Mouse (Mus musculus) limb, embryonic 13.5 days (tissue): Measurements from ENCODE around the gene Vps13c. TPM values are rescaled to one million over a fixed set of nuclear protein-coding genes. Genes with fewer than 3 reads are reported as not detected.
A peak's percentile ranks its signal among the peaks of the same experiment; 100 is the strongest.

ENCODE experiments used
- ATAC-seq: fragments of 200-750 bp; cut with Nextera tagmentation; 2 replicates; pipeline ENCODE4 v1.8.0; 2017; ENCODE audit warnings: low read depth, moderate number of reproducible peaks, moderate TSS enrichment; ENCODE audit not compliant: low FRiP score
- H3K27ac ChIP-seq: fragments of 300-500 bp; sonication (generic); 2 replicates; pipeline ENCODE4 v1.5.1; 2015; ENCODE audit warnings: inconsistent platforms, mild to moderate bottlenecking, moderate library complexity
- H3K27me3 ChIP-seq: fragments of 300-500 bp; sonication (generic); 2 replicates; pipeline ENCODE4 v1.6.1; 2015; ENCODE audit warnings: mild to moderate bottlenecking, inconsistent platforms
- H3K36me3 ChIP-seq: fragments of 300-500 bp; sonication (generic); 2 replicates; pipeline ENCODE4 v1.6.1; 2015; ENCODE audit warnings: inconsistent platforms, mild to moderate bottlenecking, moderate library complexity
- H3K4me1 ChIP-seq: fragments of 300-500 bp; sonication (generic); 2 replicates; pipeline ENCODE4 v1.6.1; 2015; ENCODE audit warnings: inconsistent platforms
- H3K4me2 ChIP-seq: fragments of 300-500 bp; sonication (generic); replicated peaks from 2 replicates; pipeline ENCODE4 v1.6.1; 2015; ENCODE audit warnings: inconsistent platforms, mild to moderate bottlenecking, moderate library complexity
- H3K4me3 ChIP-seq: fragments of 300-500 bp; sonication (generic); 2 replicates; pipeline ENCODE4 v1.5.1; 2015; ENCODE audit warnings: moderate library complexity, mild to moderate bottlenecking, inconsistent platforms
- H3K9ac ChIP-seq: fragments of 300-500 bp; sonication (generic); 2 replicates; pipeline ENCODE4 v1.6.1; 2015; ENCODE audit warnings: mild to moderate bottlenecking, inconsistent platforms
- H3K9me3 ChIP-seq: fragments of 300-500 bp; sonication (generic); 2 replicates; pipeline ENCODE4 v1.6.1; 2016; ENCODE audit warnings: inconsistent platforms
- whole genome bisulfite sequencing: fragments of 180-500 bp; shearing (Covaris S2); methylation state at CpG from one replicate; pipeline ENCODE4 v1.1.7; 2015; 5-methylcytosine and 5-hydroxymethylcytosine counted together
- polyA plus RNA-seq: library from polyadenylated mRNA; unstranded; fragments of >200 nt; fragmentation: Nextera tagmentation; extraction: Ambion mirVana; gene quantifications from 2 replicates; pipeline ENCODE4 v1.2.1, GENCODE M21; 2015

Vps13c gene
- polyA plus RNA-seq, 1 experiment from 2014 or later: 4.6 TPM

GRCm38 (mm10) chr9:67975491-67975890 lies 135.3 kb downstream of the Vps13c start:
- Histone ChIP-seq H3K36me3 (peaks cover 22% of the 10 kb centered on the region), H3K4me1 (no peaks in the 10 kb centered on the region), H3K27ac (no peak overlapping the region), H3K9me3 (no peaks in the 10 kb centered on the region), H3K27me3 (no peaks in the 10 kb centered on the region), H3K4me2 (no peak overlapping the region), H3K4me3 (no peak overlapping the region), H3K9ac (no peak overlapping the region)
- ATAC-seq: no peak
- WGBS: 90% methylated on average over 9 of the region's 9 CpGs

- Histone ChIP-seq H3K36me3 (no peaks in the 10 kb centered on the region), H3K4me1 (no peaks in the 10 kb centered on the region), H3K27me3 (no peaks in the 10 kb centered on the region), H3K9ac (no peak overlapping the region), H3K27ac (no peak overlapping the region), H3K9me3 (no peaks in the 10 kb centered on the region), H3K4me2 (no peak overlapping the region), H3K4me3 (no peak overlapping the region)
- ATAC-seq: no peak
- WGBS: 94% methylated on average over 7 of the region's 7 CpGs
Measured at GRCm38 (mm10) chr9:68006566-68006965, 166.4 kb downstream of the Vps13c start.

DNA sequence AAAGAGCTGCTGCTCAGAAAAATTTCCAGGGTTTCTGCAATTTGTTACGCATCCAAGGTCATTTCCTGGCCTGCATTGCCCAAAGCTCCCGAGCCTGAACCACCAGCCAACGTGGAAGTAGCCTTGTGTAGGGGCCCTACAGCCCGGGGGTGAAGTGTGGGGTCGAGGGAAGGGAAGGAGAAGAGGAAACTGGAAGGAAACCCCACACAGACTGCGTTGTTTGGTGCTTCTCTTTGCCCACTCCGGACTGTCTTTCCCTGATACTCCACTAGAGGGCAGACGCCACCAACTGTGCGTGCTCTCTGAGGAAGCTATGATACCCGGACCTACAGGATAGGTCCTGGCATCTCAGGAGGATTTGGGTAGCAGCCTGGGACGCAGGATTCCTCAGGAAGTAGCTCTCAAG lies 174.8 kb downstream of the Vps13c start:
- Histone ChIP-seq H3K36me3 (no peaks in the 10 kb centered on the region), H3K4me3 (no peak overlapping the region), H3K27ac (no peak overlapping the region), H3K4me1 (0 out of 2 replicates have a peak, but pooled peaks cover 8% of the 10 kb centered on the region), H3K27me3 (peaks cover 25% of the 10 kb centered on the region), H3K4me2 (peak overlapping the region; percentile 38), H3K9me3 (no peaks in the 10 kb centered on the region), H3K9ac (no peak overlapping the region)
- WGBS: 4% methylated on average over 11 of the region's 11 CpGs
- peak; percentile 61; the same call in 1 of the 2 replicates for ATAC-seq

- ATAC-seq: peak; percentile 38; the same call in 1 of the 2 replicates
- no peak overlapping the region for H3K4me2 ChIP-seq
- 0 out of 2 replicates have a peak, but pooled peaks cover 8% of the 10 kb centered on the region for H3K4me1 ChIP-seq
- no peaks in the 10 kb centered on the region for H3K36me3 ChIP-seq
- H3K4me3 ChIP-seq: no peak overlapping the region
- no peak overlapping the region for H3K9ac ChIP-seq
- H3K9me3 ChIP-seq: no peaks in the 10 kb centered on the region
- 53% methylated on average over 5 of the region's 5 CpGs for whole genome bisulfite sequencing
- H3K27ac ChIP-seq: no peak overlapping the region
- H3K27me3 ChIP-seq: peaks cover 25% of the 10 kb centered on the region
Measured at GRCm38 (mm10) chr9:68016255-68016954, 176.2 kb downstream of the Vps13c start.

DNA sequence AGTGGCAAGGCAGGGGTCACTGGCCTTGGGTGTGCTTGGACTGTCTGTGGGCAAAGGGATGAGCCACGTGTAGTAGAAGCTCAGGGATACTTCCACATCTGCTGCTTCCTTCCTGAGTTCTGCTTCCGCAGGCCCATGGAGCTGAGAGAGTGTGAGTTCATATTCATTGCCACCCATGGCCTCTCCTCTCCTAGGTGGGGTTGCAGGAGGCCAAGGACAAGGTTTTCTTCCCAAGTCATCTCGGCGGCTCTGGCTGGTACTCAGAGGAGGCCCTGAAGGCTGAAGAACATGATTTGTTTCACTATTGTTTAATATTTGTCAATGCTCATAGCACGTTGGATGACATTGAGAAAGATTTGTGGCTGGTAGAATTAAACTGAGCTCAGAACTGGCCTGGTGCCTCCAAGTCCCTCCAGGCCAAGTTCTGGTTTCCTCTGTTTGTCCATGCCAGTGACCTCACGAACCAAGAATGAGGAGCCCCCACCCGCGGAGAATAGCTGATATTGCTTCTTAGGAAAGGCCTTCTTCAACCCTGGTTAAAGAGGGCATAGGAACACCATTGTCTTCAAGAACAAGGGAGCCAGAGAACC lies 180.7 kb downstream of the Vps13c start:
- Histone ChIP-seq H3K4me1 (peaks cover 8% of the 10 kb centered on the region; the same call in 1 of the 2 replicates), H3K4me2 (no peak overlapping the region), H3K4me3 (no peak overlapping the region), H3K27me3 (peaks cover 20% of the 10 kb centered on the region), H3K9ac (no peak overlapping the region), H3K36me3 (no peaks in the 10 kb centered on the region), H3K9me3 (no peaks in the 10 kb centered on the region), H3K27ac (no peak overlapping the region)
- 87% methylated on average over 8 of the region's 8 CpGs for WGBS
- ATAC-seq: no peak

GRCm38 (mm10) chr9:68022311-68023043 lies 182.3 kb downstream of the Vps13c start:
- WGBS: 46% methylated on average over 9 of the region's 9 CpGs
- H3K4me2 ChIP-seq: no peak overlapping the region
- H3K27ac ChIP-seq: no peak overlapping the region
- no peak overlapping the region for H3K4me3 ChIP-seq
- H3K9ac ChIP-seq: no peak overlapping the region
- H3K27me3 ChIP-seq: peaks cover 9% of the 10 kb centered on the region
- H3K9me3 ChIP-seq: no peaks in the 10 kb centered on the region
- peaks cover 8% of the 10 kb centered on the region; the same call in 1 of the 2 replicates for H3K4me1 ChIP-seq
- no peak for ATAC-seq
- H3K36me3 ChIP-seq: no peaks in the 10 kb centered on the region

DNA sequence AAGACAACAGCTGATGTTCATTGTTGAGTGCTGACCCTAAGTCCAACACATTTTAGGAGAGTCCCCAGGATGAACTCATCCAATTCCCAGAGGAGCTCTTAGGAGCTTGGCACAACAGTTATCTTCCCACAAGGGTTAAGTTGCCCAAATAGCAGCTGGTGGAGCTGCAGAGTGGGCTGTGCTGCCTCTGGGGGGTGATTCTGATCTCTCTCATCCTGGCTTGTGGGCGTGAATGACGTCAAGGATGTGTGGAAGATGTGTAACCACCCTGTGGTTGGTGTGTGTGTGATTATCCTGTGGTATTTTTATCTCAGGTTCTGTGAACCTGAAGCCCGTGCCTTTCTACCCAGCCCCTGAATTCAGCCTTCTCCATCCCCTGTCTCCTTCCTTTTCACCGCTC lies 188.4 kb downstream of the Vps13c start:
- Histone ChIP-seq H3K4me3 (no peak overlapping the region), H3K9ac (no peak overlapping the region), H3K27me3 (no peaks in the 10 kb centered on the region), H3K9me3 (no peaks in the 10 kb centered on the region), H3K4me2 (no peak overlapping the region), H3K27ac (no peak overlapping the region), H3K36me3 (no peaks in the 10 kb centered on the region), H3K4me1 (no peaks in the 10 kb centered on the region)
- 64% methylated on average over 4 of the region's 4 CpGs for WGBS
- no peak for ATAC-seq

GRCm38 (mm10) chr9:68033771-68034170 lies 193.6 kb downstream of the Vps13c start:
- Histone ChIP-seq H3K4me2 (no peak overlapping the region), H3K27ac (no peak overlapping the region), H3K9me3 (no peaks in the 10 kb centered on the region), H3K4me3 (no peak overlapping the region), H3K4me1 (no peaks in the 10 kb centered on the region), H3K27me3 (no peaks in the 10 kb centered on the region), H3K9ac (no peak overlapping the region), H3K36me3 (no peaks in the 10 kb centered on the region)
- no peak for ATAC-seq
- 76% methylated on average over 5 of the region's 5 CpGs for WGBS

Other genes with a start within 250 kb of the Vps13c start
- 0.15 and 0.48 TPM in 2 replicates for gene C2cd4b, start 81.0 kb upstream of the Vps13c start, polyA plus RNA-seq
- gene C2cd4a, start 8.1 kb upstream of the Vps13c start, polyA plus RNA-seq: 0.33 and 0.40 TPM in 2 replicates